Mouse (Mus musculus) Patski (cell line): Measurements from ENCODE around the gene Ptprr. TPM values are rescaled to one million over a fixed set of nuclear protein-coding genes. Genes with fewer than 3 reads are reported as not detected.

ENCODE experiments used
- ATAC-seq: fragments of 100-300 bp; one replicate; pipeline ENCODE4 v1.8.0; 2021
- CTCF ChIA-PET: fragments of 350-600 bp; sonication (Branson Sonifier 250); formaldehyde crosslinking; loops from one replicate; lab custom pipeline; 2022; ENCODE audit warnings: inconsistent platforms; lab: Charles Lee
- POLR2A ChIA-PET: fragments of 350-600 bp; sonication (Branson Sonifier 250); formaldehyde crosslinking; loops from one replicate; lab custom pipeline; 2022; ENCODE audit warnings: antibody characterized with exemption, inconsistent platforms; lab: Charles Lee
- DNase-seq: peaks from one replicate; pipeline ENCODE4 v3.0.0-alpha.2; 2011; ENCODE audit warnings: low read depth, low spot score
- H3K27me3 ChIP-seq: fragments of 371-371 bp; one replicate; pipeline ENCODE4 v1.5.1; 2021
- CTCF ChIP-seq: fragments of 100-300 bp; IDR thresholded peaks from one replicate; pipeline ENCODE4 v1.5.1; 2021
- in situ Hi-C: fragments of 300-500 bp; cut with MboI; formaldehyde crosslinking; loops from 3 replicates; pipeline ENCODE4 v1.11.1; 2018; ENCODE audit warnings: low pct_unique_long_range_greater_than_20kb, mixed read lengths
- polyA plus RNA-seq: library from polyadenylated mRNA; unstranded; gene quantifications from one replicate; pipeline ENCODE4 v1.2.3, GENCODE M21; 2021

The Ptprr gene
- 0.32 TPM for polyA plus RNA-seq

DNA sequence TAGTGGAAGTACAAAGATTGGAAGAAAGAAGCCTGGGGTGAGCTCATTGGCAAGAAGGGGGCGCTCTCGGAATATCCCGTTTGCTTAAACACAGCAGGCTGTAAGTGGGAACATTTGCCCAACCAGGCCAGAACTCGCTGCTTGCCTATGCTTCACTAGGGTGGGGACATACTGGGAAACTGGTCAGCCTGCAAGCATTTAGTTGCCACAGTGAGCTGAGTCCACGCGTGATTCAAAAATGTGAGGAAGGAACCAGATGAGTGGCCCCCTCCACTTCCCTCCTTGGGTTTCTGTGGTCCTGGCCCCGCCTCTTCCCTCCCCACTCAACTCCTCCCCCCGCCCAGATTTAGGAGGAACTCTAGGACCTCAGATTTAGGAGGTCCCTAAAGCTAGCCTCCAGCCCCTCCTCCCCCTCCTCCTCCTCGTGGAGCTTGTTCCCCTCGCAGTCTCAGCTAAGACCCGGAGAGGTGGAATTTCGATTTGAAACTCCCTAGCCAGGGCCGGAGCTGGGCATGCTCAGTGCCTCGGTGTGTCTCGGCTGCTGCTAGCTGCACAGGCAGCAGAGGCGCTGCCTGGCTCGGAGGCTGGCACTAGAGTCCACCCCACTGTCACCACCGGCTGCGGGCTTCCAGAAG is at the start of gene Ptprr:
Ptprr (plus strand) TSS at position 369 of the 635 bp plus-strand sequence.
- DNase-seq (no peak), ATAC-seq (peak; percentile 31)
- CTCF ChIA-PET: no interaction called here
- H3K27me3 ChIP-seq: no peaks in the 10 kb centered on the region
- POLR2A ChIA-PET: no interaction called here
- TF ChIP-seq CTCF: peak; percentile 41
- in situ Hi-C loops: no loop called here

DNA sequence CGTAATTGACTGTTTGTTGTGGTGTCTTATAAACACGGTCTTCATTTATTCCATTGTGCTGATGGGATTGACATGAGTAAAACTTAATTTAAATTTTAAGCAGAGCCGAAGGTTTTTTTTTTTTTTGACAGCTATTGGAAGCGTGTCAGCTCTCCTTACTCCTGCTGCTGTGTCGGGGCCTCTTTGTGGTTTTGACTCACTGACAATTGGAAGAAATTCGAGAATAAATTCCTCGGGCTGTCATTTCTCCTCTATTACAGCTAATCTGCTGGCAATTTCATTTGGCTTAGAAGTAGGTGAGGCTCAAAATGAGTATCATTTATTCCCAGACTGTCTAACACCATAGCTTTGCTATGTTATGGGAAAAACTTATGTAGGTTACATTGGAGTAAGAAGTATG is 41.7 kb upstream of the Ptprr start:
- ATAC-seq: no peak
- no peak for DNase-seq
- POLR2A ChIA-PET: no interaction called here
- no peak for TF ChIP-seq CTCF
- in situ Hi-C loops: no loop called here
- CTCF ChIA-PET: no interaction called here
- H3K27me3 ChIP-seq: peaks cover 5% of the 10 kb centered on the region

DNA sequence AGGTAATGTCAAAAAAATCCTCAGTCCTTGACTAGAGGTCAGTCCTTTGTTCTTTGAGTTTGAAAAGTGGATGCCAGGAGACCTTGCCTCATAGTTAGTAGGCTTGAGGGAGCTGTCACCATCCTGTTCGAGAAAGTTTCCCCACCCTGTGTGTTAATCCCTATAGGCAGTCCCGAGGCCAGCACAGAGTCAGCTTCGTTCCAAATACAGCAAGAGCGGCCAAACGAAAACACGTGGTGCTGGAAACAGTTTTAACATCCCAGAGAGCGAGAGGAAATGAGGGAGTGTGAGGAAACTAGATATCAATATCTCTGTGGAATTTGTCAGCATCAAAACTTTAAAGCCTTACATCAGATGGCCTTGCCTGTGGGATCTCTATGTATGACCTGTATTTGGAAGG is 39.0 kb upstream of the Ptprr start:
- ATAC-seq (no peak), DNase-seq (no peak)
- H3K27me3 ChIP-seq: peaks cover 8% of the 10 kb centered on the region
- TF ChIP-seq CTCF: no peak
- ChIA-PET CTCF (no interaction called here), POLR2A (no interaction called here)
- in situ Hi-C loops: no loop called here

DNA sequence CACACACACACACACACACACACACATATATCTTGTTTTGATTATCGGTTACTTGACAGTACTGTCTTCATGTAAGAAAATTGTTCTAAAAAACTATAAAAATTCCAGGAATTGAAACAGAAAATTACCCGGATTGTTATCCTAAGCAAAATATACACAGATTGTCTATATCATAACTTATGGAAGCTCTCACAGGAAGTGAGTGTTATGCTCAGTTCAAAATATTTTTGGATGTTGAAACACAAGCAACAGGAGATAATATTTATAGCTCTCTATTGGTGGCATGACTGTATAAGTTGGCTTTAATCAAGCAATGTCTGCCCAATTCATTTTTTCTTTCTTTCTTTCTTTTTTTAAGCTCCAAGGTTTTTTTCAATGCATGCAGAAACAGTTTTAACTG is 38.0 kb upstream of the Ptprr start:
- H3K27me3 ChIP-seq: peaks cover 4% of the 10 kb centered on the region
- ATAC-seq (no peak), DNase-seq (no peak)
- in situ Hi-C loops: no loop called here
- POLR2A ChIA-PET: no interaction called here
- TF ChIP-seq CTCF: no peak
- CTCF ChIA-PET: interaction anchor here (1.3 kb wide), 1 partner anchor 308 kb away, joined by 3 read pairs; no protein-coding TSS in a partner anchor

DNA sequence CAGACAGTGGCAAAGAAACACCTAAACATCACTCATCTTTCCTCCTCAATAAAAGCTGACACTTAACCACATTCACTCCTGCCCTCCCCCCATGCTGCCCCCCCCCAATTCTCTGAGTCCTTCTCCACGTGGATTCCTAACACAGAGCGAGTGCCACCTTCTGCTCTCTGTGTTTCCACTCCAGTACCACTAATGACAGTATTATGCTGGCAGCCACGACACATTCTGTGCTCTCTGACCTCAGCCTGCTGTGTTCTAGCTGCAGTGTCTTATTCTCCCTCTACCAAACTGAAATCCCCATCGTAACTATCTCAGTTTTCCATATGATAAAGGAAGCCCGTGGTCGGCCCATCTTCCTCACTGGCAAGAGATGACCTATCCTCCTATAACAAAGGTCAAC is 33.7 kb upstream of the Ptprr start:
- no peak for DNase-seq
- ChIA-PET CTCF (no interaction called here), POLR2A (no interaction called here)
- in situ Hi-C loops: no loop called here
- H3K27me3 ChIP-seq: peaks cover 2% of the 10 kb centered on the region
- no peak for ATAC-seq
- no peak for TF ChIP-seq CTCF

DNA sequence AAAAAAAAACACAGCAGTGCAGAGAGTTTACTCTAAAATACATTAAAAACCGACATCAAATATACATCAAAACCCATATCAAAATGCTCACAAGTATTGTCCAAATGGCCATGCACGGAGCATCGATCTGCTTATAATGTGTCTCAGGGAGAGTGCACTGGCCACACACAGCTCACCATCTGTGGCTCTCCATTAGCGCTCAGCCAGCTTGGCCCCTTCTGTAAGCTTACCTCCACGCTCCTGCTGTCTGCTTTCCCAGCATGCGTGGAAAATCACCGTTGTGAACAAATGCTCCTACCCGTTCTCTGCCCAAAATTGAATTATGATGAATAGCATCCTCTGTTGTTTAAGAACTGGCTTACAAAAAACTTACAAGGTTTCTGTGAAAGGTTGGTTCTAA is 16.2 kb upstream of the Ptprr start:
- TF ChIP-seq CTCF: no peak

DNA sequence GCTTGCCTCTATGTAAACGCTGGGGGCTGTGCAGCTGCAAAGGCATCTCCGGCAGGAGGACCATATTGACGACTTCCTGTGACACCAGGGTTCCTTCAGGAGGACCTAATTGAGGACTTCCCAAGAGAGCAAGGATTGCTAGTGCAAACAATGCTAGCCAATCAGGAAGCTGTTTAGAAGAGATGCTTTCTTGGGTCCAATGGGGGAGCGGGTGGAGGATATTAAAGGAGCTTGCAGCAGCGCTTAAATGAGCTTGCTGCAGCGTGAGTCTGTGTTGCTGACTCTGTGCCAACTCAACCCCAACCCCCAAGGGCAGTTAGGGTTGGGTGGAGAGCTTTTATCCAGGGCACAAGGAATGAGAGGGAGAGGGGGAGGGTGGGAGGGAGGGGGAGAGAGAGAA is 11.3 kb upstream of the Ptprr start:
- in situ Hi-C loops: no loop called here
- H3K27me3 ChIP-seq: peaks cover 16% of the 10 kb centered on the region
- ATAC-seq (no peak), DNase-seq (no peak)
- ChIA-PET POLR2A (no interaction called here), CTCF (no interaction called here)
- TF ChIP-seq CTCF: no peak

More for the DNA sequence above, 16.2 kb upstream of the Ptprr start:
- ChIA-PET POLR2A (no interaction called here), CTCF (no interaction called here)
- in situ Hi-C loops: no loop called here
- ATAC-seq (no peak), DNase-seq (no peak)
- H3K27me3 ChIP-seq: peaks cover 8% of the 10 kb centered on the region

DNA sequence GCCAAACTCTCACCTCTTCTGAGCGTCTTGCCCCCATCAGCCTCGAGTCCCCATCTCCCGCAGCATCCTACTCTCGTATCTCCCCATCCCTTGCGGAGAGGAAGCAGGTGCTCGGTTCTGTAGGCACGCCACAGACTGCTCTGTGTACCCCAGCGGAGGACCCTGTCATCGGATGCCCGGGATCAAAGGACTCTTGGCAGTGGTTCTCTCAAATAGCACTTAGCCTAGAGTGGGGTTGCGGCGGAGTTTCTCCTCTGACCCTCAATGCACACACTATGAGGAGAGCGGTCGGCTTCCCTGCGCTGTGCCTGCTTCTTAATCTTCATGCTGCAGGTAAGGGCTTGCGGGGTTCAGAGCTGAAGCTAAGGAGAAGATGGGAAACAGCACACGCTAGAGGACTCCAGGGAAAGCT is 473 bp downstream of the Ptprr start:
- POLR2A ChIA-PET: no interaction called here
- no peak for DNase-seq
- CTCF ChIA-PET: no interaction called here
- TF ChIP-seq CTCF: no peak
- in situ Hi-C loops: no loop called here
- H3K27me3 ChIP-seq: no peaks in the 10 kb centered on the region
- no peak for ATAC-seq

DNA sequence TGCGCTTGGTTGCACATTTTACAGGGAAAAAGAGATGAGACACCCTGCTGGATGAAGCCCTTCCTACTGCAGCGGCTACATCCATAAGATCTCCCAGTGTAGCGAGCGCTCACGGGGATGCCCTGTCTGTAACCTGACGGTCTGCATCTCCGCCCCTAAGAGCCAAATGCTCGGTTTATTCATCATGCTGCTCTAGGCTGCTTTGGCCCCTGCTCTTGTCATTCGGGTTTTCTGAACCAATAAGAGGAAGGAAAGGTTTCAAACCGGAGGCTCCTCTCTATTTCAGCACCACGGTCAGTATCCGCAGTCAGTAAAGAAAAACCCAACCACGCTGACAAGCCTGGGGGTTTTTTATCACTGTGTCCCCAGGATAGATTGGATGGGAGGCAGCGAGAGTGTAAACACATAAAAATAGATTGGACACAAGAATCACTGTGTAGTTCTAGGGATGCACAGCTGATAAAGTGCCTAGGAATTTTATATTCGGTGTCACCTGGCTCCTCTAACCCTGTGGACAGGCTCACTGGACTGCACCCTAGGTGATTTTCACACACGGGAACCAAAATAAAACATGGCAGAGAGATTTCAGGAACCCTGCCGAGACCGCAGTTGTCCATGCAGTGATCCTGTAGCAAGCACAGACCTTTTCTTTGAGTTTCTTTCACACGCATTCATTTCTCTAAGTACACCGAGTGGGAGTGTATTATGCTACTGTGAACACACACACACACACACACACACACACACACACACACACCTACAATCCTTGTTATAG is 1.3 kb downstream of the Ptprr start:
- no peak for TF ChIP-seq CTCF
- ATAC-seq (no peak), DNase-seq (peak; percentile 6)
- ChIA-PET CTCF (no interaction called here), POLR2A (no interaction called here)
- in situ Hi-C loops: no loop called here
- no peaks in the 10 kb centered on the region for H3K27me3 ChIP-seq

DNA sequence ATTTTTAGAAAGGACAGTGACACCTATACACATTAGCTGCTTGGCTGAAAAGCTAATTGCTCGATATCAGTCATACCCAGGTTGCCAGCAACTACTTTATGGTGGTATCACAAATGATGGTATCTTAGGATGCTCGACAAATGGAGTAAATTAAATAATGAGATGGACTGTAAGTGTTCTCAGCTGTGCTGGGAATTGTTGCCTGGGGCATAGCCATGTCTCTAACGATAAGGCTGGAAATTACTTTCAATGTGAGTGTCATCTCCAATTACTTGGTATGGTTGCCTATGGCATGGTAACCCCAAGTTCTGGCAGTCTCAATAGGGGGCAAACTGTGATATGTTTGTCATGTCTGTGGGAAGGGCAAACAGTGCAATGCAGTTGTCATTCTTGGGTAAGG is 3.1 kb downstream of the Ptprr start:
- CTCF ChIA-PET: no interaction called here
- no peaks in the 10 kb centered on the region for H3K27me3 ChIP-seq
- no peak for DNase-seq
- no peak for TF ChIP-seq CTCF
- no peak for ATAC-seq
- POLR2A ChIA-PET: no interaction called here
- in situ Hi-C loops: no loop called here

DNA sequence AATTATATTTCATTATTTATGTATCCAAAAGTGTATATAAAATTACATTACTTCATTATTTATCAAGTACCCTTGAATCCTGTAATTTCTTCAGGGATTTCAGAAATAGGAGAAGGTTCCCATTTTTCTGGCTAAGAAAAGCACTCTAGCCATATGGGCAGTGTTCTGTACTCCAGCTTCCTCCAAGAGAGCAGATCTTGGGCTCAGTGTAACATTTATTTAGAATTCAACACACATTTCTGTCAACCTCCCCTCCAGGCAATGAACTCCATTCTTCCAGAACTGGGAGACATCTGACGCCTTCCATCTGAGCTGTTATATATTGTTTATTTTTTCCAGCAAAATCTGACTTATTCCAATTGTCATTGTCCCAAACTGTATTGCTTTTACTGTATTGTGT is 20.1 kb downstream of the Ptprr start:
- peaks cover 4% of the 10 kb centered on the region for H3K27me3 ChIP-seq
- ATAC-seq (no peak), DNase-seq (no peak)
- ChIA-PET POLR2A (no interaction called here), CTCF (no interaction called here)
- in situ Hi-C loops: no loop called here
- TF ChIP-seq CTCF: no peak
